Mouse (Mus musculus): Measurements from ENCODE around the gene Cpsf4l. TPM values are rescaled to one million over a fixed set of nuclear protein-coding genes. Genes with fewer than 3 reads are reported as not detected.

Cpsf4l gene
- polyA plus RNA-seq, 1 experiment from 2014 or later = 0.31 TPM

DNA sequence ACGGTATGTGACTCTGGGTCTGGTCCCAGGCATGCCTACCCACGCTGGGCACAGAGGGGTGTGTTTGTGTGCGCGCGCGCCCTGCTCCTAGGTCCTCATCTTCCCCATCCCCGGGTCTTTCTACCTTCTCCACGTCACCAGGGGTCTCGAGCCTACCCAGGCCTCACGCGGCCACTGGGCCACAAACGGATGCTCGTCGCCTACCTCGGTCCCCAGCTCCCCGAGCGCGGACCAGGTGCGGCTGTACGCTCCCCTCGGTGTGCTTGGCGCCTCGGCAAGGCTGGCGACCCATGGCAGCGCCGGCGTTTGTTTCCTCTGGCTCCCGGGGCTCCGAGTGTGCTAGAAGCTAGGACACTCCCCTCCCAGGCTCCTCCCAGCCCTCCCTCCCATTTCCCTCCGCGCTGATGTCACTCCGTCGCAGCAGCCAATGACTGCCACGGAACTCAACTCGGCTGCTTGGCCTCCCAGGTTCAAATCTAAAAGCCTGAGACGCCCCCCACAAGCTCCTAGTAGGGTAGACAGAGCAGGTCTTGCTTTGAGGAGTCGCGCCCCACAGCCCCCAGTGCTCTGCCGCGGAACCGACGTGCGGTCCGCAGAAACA, 41.8 kb upstream of the Cpsf4l start, which contains the start of gene Cdc42ep4:
Gene Cdc42ep4, minus strand, starts transcription at position 398 of the 601 bp plus-strand sequence.
- DNase-seq (ENCODE audit: low spot score) (peak; percentile 98), ATAC-seq (replicated peaks; ENCODE audit: insufficient number of reproducible peaks, low FRiP score, low TSS enrichment, low read depth) (peak; percentile 80)
- no peaks in the 10 kb centered on the region for H3K9me3 ChIP-seq (replicated peaks; ENCODE audit: control insufficient read depth, low read length)
- H3K4me3 ChIP-seq (ENCODE audit: low read depth, low read length) = peak within 1 kb of the TSS; percentile 90
- under 1% methylated on average over 44 of the region's 44 CpGs for WGBS
- H3K9ac ChIP-seq (replicated peaks; ENCODE audit: low read length) = peak within 1 kb of the TSS; percentile 97
- H3K27ac ChIP-seq (replicated peaks; ENCODE audit: low read depth, low read length) = peak within 1 kb of the TSS; percentile 99
- peaks cover 14% of the 10 kb centered on the region; the same call in 1 of the 2 replicates for H3K4me1 ChIP-seq (ENCODE audit: control insufficient read depth, insufficient read depth, low read length)
- peak within 1 kb of the TSS; percentile 93 for H3K4me2 ChIP-seq (ENCODE audit: low read depth, low read length)
- no peaks in the 10 kb centered on the region for H3K36me3 ChIP-seq (replicated peaks; ENCODE audit: control insufficient read depth, insufficient read depth, low read depth, low read length)
- H3K27me3 ChIP-seq (ENCODE audit: control insufficient read depth, insufficient read depth, low read length) = no peaks in the 10 kb centered on the region

DNA sequence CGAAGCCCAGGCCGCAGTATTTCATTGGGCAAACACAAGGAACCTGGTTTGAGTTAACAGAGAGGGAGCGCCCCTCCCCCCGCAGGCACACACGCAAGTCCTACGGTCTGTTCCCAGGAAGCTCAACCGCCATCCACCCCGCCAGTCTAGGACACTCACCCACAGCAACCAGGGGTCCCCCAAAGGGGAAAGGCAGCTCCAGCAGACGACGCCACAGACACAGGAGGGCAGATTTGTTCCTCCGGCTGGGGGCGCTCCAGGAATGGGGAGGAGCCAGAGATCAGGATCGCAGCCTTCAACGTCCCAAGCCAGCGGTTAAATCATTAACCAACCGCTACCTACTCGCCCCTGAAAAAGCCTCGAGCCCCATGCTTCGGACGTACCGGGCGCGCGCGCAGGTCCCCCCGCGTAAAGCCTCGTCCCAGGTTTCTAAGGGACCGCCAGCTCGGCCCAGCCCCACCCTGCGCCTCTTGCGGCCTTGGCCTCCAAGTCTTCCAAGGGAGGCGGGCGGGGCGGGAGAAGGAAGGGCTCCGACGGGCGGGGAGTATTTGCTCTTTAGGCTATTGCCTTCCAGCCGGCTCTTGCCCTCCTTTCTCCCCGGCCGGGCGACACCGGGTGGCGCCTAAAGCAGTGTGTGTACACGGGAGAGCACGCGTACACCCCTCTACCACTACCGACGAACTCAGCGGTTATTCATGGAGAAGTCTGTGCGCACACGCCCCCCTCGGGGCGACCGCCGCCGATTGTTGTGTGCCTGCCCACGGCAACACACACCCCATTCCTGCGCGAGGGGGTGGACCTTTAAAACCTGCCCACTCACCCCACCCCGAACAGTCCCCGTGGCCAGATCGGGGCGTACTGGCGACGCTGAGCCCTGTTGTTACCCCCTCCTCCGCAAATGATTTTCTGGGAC, 41.0 kb upstream of the Cpsf4l start:
- DNase-seq (ENCODE audit: low spot score) = peak; percentile 93
- WGBS = under 1% methylated on average over 67 of the region's 67 CpGs
- peaks cover 14% of the 10 kb centered on the region; the same call in 1 of the 2 replicates for H3K4me1 ChIP-seq (ENCODE audit: control insufficient read depth, insufficient read depth, low read length)

DNA sequence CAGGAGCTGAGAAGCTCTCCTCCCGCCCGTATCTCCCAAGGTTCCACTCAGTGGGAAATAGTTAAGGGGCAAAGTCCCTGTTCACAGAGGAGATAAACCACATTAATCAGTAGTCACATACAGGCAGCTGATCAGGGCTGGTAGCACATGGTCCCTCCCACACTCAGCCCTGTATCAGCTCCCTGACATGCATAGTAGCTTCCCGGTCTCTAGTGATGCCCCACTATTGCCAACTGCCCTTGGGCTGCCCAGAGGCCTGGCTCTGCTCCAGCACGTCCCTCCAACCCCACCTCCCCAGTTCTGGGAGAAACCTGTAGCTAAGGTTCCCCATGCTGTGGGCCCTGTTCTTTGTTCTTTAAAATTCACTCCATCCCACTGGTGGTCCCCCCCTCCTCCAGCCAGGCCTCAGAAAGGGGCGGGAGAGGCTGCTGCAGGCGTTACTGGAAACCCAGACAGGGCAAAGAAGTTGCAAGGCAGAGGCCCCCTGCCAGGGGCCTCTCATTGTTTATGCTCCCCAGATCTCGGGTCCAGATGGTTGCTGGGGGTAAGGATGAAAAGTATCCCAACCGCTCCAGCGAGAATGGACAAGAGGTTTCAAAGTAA, 40.0 kb upstream of the Cpsf4l start:
- no peaks in the 10 kb centered on the region for H3K36me3 ChIP-seq (replicated peaks; ENCODE audit: control insufficient read depth, insufficient read depth, low read depth, low read length)
- 0% methylated on average over 9 of the region's 9 CpGs for WGBS
- H3K4me3 ChIP-seq (ENCODE audit: low read depth, low read length) = peak overlapping the region; percentile 90
- H3K27ac ChIP-seq (replicated peaks; ENCODE audit: low read depth, low read length) = peak overlapping the region; percentile 99
- ATAC-seq (replicated peaks; ENCODE audit: insufficient number of reproducible peaks, low FRiP score, low TSS enrichment, low read depth) (no peak), DNase-seq (ENCODE audit: low spot score) (peak; percentile 77)
- H3K4me1 ChIP-seq (ENCODE audit: control insufficient read depth, insufficient read depth, low read length) = peaks cover 14% of the 10 kb centered on the region; the same call in 1 of the 2 replicates
- peak overlapping the region; percentile 97 for H3K9ac ChIP-seq (replicated peaks; ENCODE audit: low read length)
- peak overlapping the region; percentile 93 for H3K4me2 ChIP-seq (ENCODE audit: low read depth, low read length)
- no peaks in the 10 kb centered on the region for H3K27me3 ChIP-seq (ENCODE audit: control insufficient read depth, insufficient read depth, low read length)
- no peaks in the 10 kb centered on the region for H3K9me3 ChIP-seq (replicated peaks; ENCODE audit: control insufficient read depth, low read length)

More for the DNA sequence above, 41.0 kb upstream of the Cpsf4l start:
- Histone ChIP-seq H3K9me3 (replicated peaks; ENCODE audit: control insufficient read depth, low read length) (no peaks in the 10 kb centered on the region), H3K27ac (replicated peaks; ENCODE audit: low read depth, low read length) (peak overlapping the region; percentile 99), H3K9ac (replicated peaks; ENCODE audit: low read length) (peak overlapping the region; percentile 97), H3K36me3 (replicated peaks; ENCODE audit: control insufficient read depth, insufficient read depth, low read depth, low read length) (no peaks in the 10 kb centered on the region), H3K4me2 (ENCODE audit: low read depth, low read length) (peak overlapping the region; percentile 93), H3K4me3 (ENCODE audit: low read depth, low read length) (peak overlapping the region; percentile 90), H3K27me3 (ENCODE audit: control insufficient read depth, insufficient read depth, low read length) (no peaks in the 10 kb centered on the region)
- ATAC-seq (replicated peaks; ENCODE audit: insufficient number of reproducible peaks, low FRiP score, low TSS enrichment, low read depth) = peak; percentile 47

DNA sequence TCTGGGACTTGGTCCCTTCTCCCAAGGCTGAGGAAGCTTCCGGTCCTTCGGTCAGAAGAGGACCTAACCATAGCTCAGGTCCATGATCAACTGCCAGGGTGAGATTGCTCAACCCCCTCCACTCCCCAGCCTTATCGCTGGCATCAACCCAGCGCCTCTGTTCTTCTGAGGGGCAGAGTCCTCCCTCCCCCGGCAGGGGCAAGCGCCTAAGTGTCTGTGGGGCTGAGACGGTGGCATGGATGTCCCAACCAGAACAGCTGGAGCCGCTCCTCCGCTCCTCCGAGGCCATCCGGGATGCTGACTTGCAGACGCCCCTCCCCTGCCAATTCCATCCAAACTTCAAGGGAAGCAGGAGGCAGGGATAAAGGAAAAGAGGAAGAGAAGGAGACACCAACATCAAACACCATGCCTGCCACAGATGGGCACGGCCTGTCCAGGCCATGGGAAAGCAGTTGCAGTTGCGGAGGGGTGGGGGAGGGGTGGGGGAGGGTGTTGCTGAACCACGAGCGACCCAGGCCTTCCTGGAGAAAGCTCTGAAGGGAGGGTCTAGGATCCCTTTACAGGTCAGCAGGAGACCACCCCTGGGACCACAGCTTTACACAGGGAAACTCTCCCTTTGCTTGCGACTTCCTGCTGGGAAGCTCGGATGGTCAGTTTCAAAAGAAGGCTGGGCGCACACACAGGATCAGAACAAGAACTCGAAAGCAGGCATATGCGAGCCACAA, 39.1 kb upstream of the Cpsf4l start:
- Histone ChIP-seq H3K4me1 (ENCODE audit: control insufficient read depth, insufficient read depth, low read length) (peaks cover 14% of the 10 kb centered on the region; the same call in 1 of the 2 replicates), H3K9ac (replicated peaks; ENCODE audit: low read length) (peak overlapping the region; percentile 97), H3K9me3 (replicated peaks; ENCODE audit: control insufficient read depth, low read length) (no peaks in the 10 kb centered on the region), H3K27me3 (ENCODE audit: control insufficient read depth, insufficient read depth, low read length) (no peaks in the 10 kb centered on the region), H3K4me3 (ENCODE audit: low read depth, low read length) (peak overlapping the region; percentile 90), H3K27ac (replicated peaks; ENCODE audit: low read depth, low read length) (peak overlapping the region; percentile 99), H3K36me3 (replicated peaks; ENCODE audit: control insufficient read depth, insufficient read depth, low read depth, low read length) (no peaks in the 10 kb centered on the region), H3K4me2 (ENCODE audit: low read depth, low read length) (peak overlapping the region; percentile 93)
- DNase-seq (ENCODE audit: low spot score) = peak; percentile 53
- no peak for ATAC-seq (replicated peaks; ENCODE audit: insufficient number of reproducible peaks, low FRiP score, low TSS enrichment, low read depth)
- WGBS = 8% methylated on average over 21 of the region's 21 CpGs

DNA sequence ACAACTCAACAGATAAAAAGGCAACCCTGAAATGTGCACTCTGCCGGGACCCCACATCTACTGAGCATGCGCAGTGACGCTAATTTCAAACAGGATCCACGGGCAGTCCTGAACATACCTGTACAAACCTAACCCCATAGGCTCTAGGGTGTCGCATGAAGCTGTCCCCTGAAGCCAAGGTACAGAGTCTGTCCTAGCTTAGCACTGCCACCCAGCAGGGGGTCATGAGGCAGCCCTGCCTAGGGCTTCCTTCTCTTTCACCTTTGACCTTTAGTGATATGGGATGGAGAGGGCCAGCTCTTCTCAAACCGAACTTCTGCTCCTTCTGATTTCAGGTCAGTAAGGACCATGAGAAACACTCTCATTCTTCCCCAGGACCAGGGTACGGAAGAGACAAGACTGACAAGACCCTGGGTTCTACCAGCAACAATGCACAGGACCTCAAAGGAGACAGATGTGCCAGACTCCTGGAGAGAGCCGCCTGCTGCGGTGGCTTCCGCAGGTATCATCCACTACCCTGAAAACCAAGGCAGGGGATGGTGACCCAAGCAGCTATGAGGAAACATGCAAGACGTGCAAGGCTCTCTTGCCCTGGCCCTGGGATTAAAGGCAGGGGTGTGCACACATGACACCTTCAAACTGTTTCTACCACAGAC, 38.0 kb upstream of the Cpsf4l start:
- H3K36me3 ChIP-seq (replicated peaks; ENCODE audit: control insufficient read depth, insufficient read depth, low read depth, low read length) = peaks cover 6% of the 10 kb centered on the region
- H3K27me3 ChIP-seq (ENCODE audit: control insufficient read depth, insufficient read depth, low read length) = no peaks in the 10 kb centered on the region
- H3K4me3 ChIP-seq (ENCODE audit: low read depth, low read length) = no peak overlapping the region
- DNase-seq (ENCODE audit: low spot score) (no peak), ATAC-seq (replicated peaks; ENCODE audit: insufficient number of reproducible peaks, low FRiP score, low TSS enrichment, low read depth) (no peak)
- no peak overlapping the region for H3K9ac ChIP-seq (replicated peaks; ENCODE audit: low read length)
- H3K27ac ChIP-seq (replicated peaks; ENCODE audit: low read depth, low read length) = no peak overlapping the region
- 72% methylated on average over 11 of the region's 11 CpGs for WGBS
- peaks cover 14% of the 10 kb centered on the region; the same call in 1 of the 2 replicates for H3K4me1 ChIP-seq (ENCODE audit: control insufficient read depth, insufficient read depth, low read length)
- no peak overlapping the region for H3K4me2 ChIP-seq (ENCODE audit: low read depth, low read length)
- no peaks in the 10 kb centered on the region; the same call in 1 of the 2 replicates for H3K9me3 ChIP-seq (replicated peaks; ENCODE audit: control insufficient read depth, low read length)

DNA sequence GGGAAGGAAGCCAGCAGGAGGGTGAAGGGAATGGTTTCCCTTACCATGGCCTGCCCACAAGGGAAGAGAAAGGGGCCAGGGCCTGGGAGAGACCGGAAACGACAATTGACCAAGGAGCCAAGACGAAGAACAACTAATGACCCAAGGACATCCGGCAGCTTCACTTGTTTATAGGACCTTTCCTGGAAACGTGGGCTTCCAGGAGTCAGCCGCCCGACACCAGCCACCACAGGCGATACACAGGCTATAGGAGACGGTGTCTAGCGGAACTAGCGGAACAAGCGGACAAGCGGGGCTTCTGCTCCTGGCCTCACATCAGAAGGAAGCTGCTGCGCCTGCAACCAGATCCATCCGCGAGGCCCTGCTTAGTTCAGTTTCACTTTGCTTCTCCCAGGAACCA, 37.2 kb upstream of the Cpsf4l start:
- Histone ChIP-seq H3K36me3 (replicated peaks; ENCODE audit: control insufficient read depth, insufficient read depth, low read depth, low read length) (peaks cover 6% of the 10 kb centered on the region), H3K4me3 (ENCODE audit: low read depth, low read length) (no peak overlapping the region), H3K9ac (replicated peaks; ENCODE audit: low read length) (no peak overlapping the region), H3K27ac (replicated peaks; ENCODE audit: low read depth, low read length) (no peak overlapping the region), H3K27me3 (ENCODE audit: control insufficient read depth, insufficient read depth, low read length) (no peaks in the 10 kb centered on the region), H3K4me1 (ENCODE audit: control insufficient read depth, insufficient read depth, low read length) (peaks cover 14% of the 10 kb centered on the region; the same call in 1 of the 2 replicates), H3K4me2 (ENCODE audit: low read depth, low read length) (no peak overlapping the region), H3K9me3 (replicated peaks; ENCODE audit: control insufficient read depth, low read length) (no peaks in the 10 kb centered on the region; the same call in 1 of the 2 replicates)
- ATAC-seq (replicated peaks; ENCODE audit: insufficient number of reproducible peaks, low FRiP score, low TSS enrichment, low read depth) (no peak), DNase-seq (ENCODE audit: low spot score) (peak; percentile 63)
- WGBS = 69% methylated on average over 16 of the region's 16 CpGs

DNA sequence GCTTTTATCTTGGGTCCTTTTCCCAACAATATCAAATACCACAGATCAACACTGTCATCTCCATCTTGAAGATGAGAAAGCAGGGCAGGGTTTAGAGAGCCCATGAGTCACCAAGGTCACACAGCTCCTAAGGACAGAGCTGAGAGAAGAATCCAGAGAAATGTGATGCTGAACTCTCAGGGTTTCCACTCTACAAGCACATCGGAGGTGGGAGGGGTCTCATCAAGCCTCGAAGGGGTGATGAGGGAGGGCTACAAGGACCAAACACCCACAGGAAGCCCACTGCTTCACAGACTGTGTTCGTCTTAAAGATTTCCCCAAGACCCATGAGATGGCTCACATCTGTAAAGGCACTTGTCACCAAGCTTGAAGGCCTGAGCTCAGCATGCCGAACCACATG, 36.1 kb upstream of the Cpsf4l start:
- H3K27ac ChIP-seq (replicated peaks; ENCODE audit: low read depth, low read length) = no peak overlapping the region
- H3K9ac ChIP-seq (replicated peaks; ENCODE audit: low read length) = no peak overlapping the region
- peaks cover 6% of the 10 kb centered on the region for H3K36me3 ChIP-seq (replicated peaks; ENCODE audit: control insufficient read depth, insufficient read depth, low read depth, low read length)
- peaks cover 14% of the 10 kb centered on the region; the same call in 1 of the 2 replicates for H3K4me1 ChIP-seq (ENCODE audit: control insufficient read depth, insufficient read depth, low read length)
- no peak overlapping the region for H3K4me2 ChIP-seq (ENCODE audit: low read depth, low read length)
- WGBS = 77% methylated on average over 4 of the region's 4 CpGs
- H3K27me3 ChIP-seq (ENCODE audit: control insufficient read depth, insufficient read depth, low read length) = no peaks in the 10 kb centered on the region
- ATAC-seq (replicated peaks; ENCODE audit: insufficient number of reproducible peaks, low FRiP score, low TSS enrichment, low read depth) (no peak), DNase-seq (ENCODE audit: low spot score) (no peak)
- no peak overlapping the region for H3K4me3 ChIP-seq (ENCODE audit: low read depth, low read length)
- no peaks in the 10 kb centered on the region; the same call in 1 of the 2 replicates for H3K9me3 ChIP-seq (replicated peaks; ENCODE audit: control insufficient read depth, low read length)
